Comparison of ENCODE assay signal across 16 mouse cellular contexts in genomic region chr9:103393256-103393655, GRCm38 (mm10).
"Had no signal": no experiment of that assay in that cellular context is flagged by ENCODE, and none has a peak within 500 bp of the region (broad histone marks: within the 10 kb centered on the region; RNA-seq: fewer than 3 reads in every experiment).

No protein-coding gene starts in this region.

- H3K9me3 ChIP-seq: neural tube, embryonic 13.5 days; neural tube, embryonic 15.5 days; stomach, embryonic 15.5 days had no signal

- H3K36me3 ChIP-seq: neural tube, embryonic 13.5 days; neural tube, embryonic 15.5 days; stomach, embryonic 15.5 days had no signal

- H3K4me2 ChIP-seq: neural tube, embryonic 13.5 days; neural tube, embryonic 15.5 days; stomach, embryonic 15.5 days had no signal

- H3K27me3 ChIP-seq: neural tube, embryonic 13.5 days; neural tube, embryonic 15.5 days; stomach, embryonic 15.5 days had no signal

- H3K4me3 ChIP-seq: neural tube, embryonic 13.5 days; neural tube, embryonic 15.5 days; stomach, embryonic 15.5 days had no signal

- H3K27ac ChIP-seq: neural tube, embryonic 13.5 days; neural tube, embryonic 15.5 days; stomach, embryonic 15.5 days; stomach, postnatal 0 days had no signal

- H3K4me1 ChIP-seq: stomach, embryonic 15.5 days had no signal

- DNase-seq: retina, postnatal 1 day; right cerebral cortex, adult 18-20 months; right cerebral cortex, postnatal 14 days; right cerebral cortex, postnatal 25 days; right cerebral cortex, postnatal 4 days; spleen, adult 18-20 months; thymus, adult 18-20 months; thymus, adult 2 months; thymus, postnatal 14 days; thymus, postnatal 25 days; thymus, postnatal 36 days; thymus, postnatal 4 days had no signal

- H3K9ac ChIP-seq: neural tube, embryonic 13.5 days; neural tube, embryonic 15.5 days; stomach, embryonic 15.5 days had no signal
